Mouse (Mus musculus): Measurements from ENCODE around the gene Fbxw8. TPM values are rescaled to one million over a fixed set of nuclear protein-coding genes. Genes with fewer than 3 reads are reported as not detected.

The Fbxw8 gene
- polyA plus RNA-seq, 1 experiment from 2014 or later: 10.8 TPM

DNA sequence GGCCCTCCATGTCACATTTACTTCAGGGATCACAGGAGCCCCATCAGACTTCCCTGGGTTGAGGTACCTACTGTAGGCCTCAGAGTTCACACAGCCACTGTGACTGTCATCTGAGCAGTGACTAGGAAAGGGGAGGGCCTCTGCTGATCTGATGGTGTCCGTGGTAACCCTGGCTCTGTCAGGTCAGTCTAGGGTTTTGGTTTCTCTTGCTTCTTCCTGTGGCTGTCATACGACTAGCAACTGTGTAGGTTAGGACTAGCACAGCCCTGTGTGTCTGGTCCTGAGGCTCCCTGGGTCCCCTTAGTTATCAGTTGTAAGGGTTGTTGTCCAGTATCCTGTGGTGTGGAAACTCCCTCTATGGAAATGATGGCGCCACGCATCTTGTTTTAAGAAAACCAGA is 104.5 kb downstream of the Fbxw8 start:
- H3K9me3 ChIP-seq (ENCODE audit: control insufficient read depth): no peaks in the 10 kb centered on the region
- H3K4me2 ChIP-seq (replicated peaks; ENCODE audit: low read depth): no peak overlapping the region
- no peaks in the 10 kb centered on the region for H3K4me1 ChIP-seq (replicated peaks; ENCODE audit: control insufficient read depth, insufficient read depth, low read length)
- no peak for TF ChIP-seq CTCF (IDR thresholded peaks at IDR 0.05; ENCODE audit: low read depth)
- no peak overlapping the region for H3K27ac ChIP-seq (ENCODE audit: low read depth, low read length)
- H3K36me3 ChIP-seq (ENCODE audit: control insufficient read depth, insufficient read depth): no peaks in the 10 kb centered on the region
- H3K27me3 ChIP-seq (replicated peaks; ENCODE audit: control insufficient read depth, insufficient read depth, low read length): no peaks in the 10 kb centered on the region
- 73% methylated on average over 4 of the region's 4 CpGs for WGBS
- no peak for ATAC-seq
- no peak overlapping the region for H3K9ac ChIP-seq (ENCODE audit: low read depth, low read length)
- no peak overlapping the region for H3K4me3 ChIP-seq (ENCODE audit: low read depth, low read length)

GRCm38 (mm10) chr5:118048928-118049327 is 106.3 kb downstream of the Fbxw8 start:
- no peak overlapping the region for H3K27ac ChIP-seq (ENCODE audit: low read depth, low read length)
- TF ChIP-seq CTCF (IDR thresholded peaks at IDR 0.05; ENCODE audit: low read depth): no peak
- H3K9ac ChIP-seq (ENCODE audit: low read depth, low read length): no peak overlapping the region
- H3K9me3 ChIP-seq (ENCODE audit: control insufficient read depth): no peaks in the 10 kb centered on the region
- H3K4me2 ChIP-seq (replicated peaks; ENCODE audit: low read depth): no peak overlapping the region
- H3K36me3 ChIP-seq (ENCODE audit: control insufficient read depth, insufficient read depth): no peaks in the 10 kb centered on the region
- ATAC-seq: no peak
- no peak overlapping the region for H3K4me3 ChIP-seq (ENCODE audit: low read depth, low read length)
- no peaks in the 10 kb centered on the region for H3K27me3 ChIP-seq (replicated peaks; ENCODE audit: control insufficient read depth, insufficient read depth, low read length)
- WGBS: 79% methylated on average over 5 of the region's 5 CpGs
- no peaks in the 10 kb centered on the region for H3K4me1 ChIP-seq (replicated peaks; ENCODE audit: control insufficient read depth, insufficient read depth, low read length)

- TF ChIP-seq CTCF (IDR thresholded peaks at IDR 0.05; ENCODE audit: low read depth): no peak
- H3K9me3 ChIP-seq (ENCODE audit: control insufficient read depth): no peaks in the 10 kb centered on the region
- H3K27ac ChIP-seq (ENCODE audit: low read depth, low read length): no peak overlapping the region
- ATAC-seq: no peak
- no peak overlapping the region for H3K9ac ChIP-seq (ENCODE audit: low read depth, low read length)
- H3K4me3 ChIP-seq (ENCODE audit: low read depth, low read length): no peak overlapping the region
- 82% methylated on average over 4 of the region's 4 CpGs for WGBS
- no peaks in the 10 kb centered on the region for H3K36me3 ChIP-seq (ENCODE audit: control insufficient read depth, insufficient read depth)
- H3K27me3 ChIP-seq (replicated peaks; ENCODE audit: control insufficient read depth, insufficient read depth, low read length): no peaks in the 10 kb centered on the region
- no peak overlapping the region for H3K4me2 ChIP-seq (replicated peaks; ENCODE audit: low read depth)
- H3K4me1 ChIP-seq (replicated peaks; ENCODE audit: control insufficient read depth, insufficient read depth, low read length): no peaks in the 10 kb centered on the region
These were observed 106.9 kb downstream of the Fbxw8 start for GRCm38 (mm10) chr5:118048412-118048811.

GRCm38 (mm10) chr5:118047091-118047757 is 108.0 kb downstream of the Fbxw8 start:
- no peaks in the 10 kb centered on the region for H3K9me3 ChIP-seq (ENCODE audit: control insufficient read depth)
- no peak for ATAC-seq
- H3K4me3 ChIP-seq (ENCODE audit: low read depth, low read length): no peak overlapping the region
- no peaks in the 10 kb centered on the region for H3K4me1 ChIP-seq (replicated peaks; ENCODE audit: control insufficient read depth, insufficient read depth, low read length)
- H3K27ac ChIP-seq (ENCODE audit: low read depth, low read length): no peak overlapping the region
- H3K36me3 ChIP-seq (ENCODE audit: control insufficient read depth, insufficient read depth): no peaks in the 10 kb centered on the region
- H3K9ac ChIP-seq (ENCODE audit: low read depth, low read length): no peak overlapping the region
- no peak overlapping the region for H3K4me2 ChIP-seq (replicated peaks; ENCODE audit: low read depth)
- no peaks in the 10 kb centered on the region for H3K27me3 ChIP-seq (replicated peaks; ENCODE audit: control insufficient read depth, insufficient read depth, low read length)
- no peak for TF ChIP-seq CTCF (IDR thresholded peaks at IDR 0.05; ENCODE audit: low read depth)
- WGBS: 87% methylated on average over 14 of the region's 14 CpGs

- Histone ChIP-seq H3K9me3 (ENCODE audit: control insufficient read depth) (no peaks in the 10 kb centered on the region), H3K4me3 (ENCODE audit: low read depth, low read length) (no peak overlapping the region), H3K36me3 (ENCODE audit: control insufficient read depth, insufficient read depth) (no peaks in the 10 kb centered on the region), H3K27me3 (replicated peaks; ENCODE audit: control insufficient read depth, insufficient read depth, low read length) (no peaks in the 10 kb centered on the region), H3K27ac (ENCODE audit: low read depth, low read length) (no peak overlapping the region), H3K4me2 (replicated peaks; ENCODE audit: low read depth) (no peak overlapping the region), H3K9ac (ENCODE audit: low read depth, low read length) (no peak overlapping the region), H3K4me1 (replicated peaks; ENCODE audit: control insufficient read depth, insufficient read depth, low read length) (no peaks in the 10 kb centered on the region)
- no peak for TF ChIP-seq CTCF (IDR thresholded peaks at IDR 0.05; ENCODE audit: low read depth)
- 82% methylated on average over 9 of the region's 9 CpGs for WGBS
- no peak for ATAC-seq
These were observed 109.9 kb downstream of the Fbxw8 start for GRCm38 (mm10) chr5:118045385-118045784.

DNA sequence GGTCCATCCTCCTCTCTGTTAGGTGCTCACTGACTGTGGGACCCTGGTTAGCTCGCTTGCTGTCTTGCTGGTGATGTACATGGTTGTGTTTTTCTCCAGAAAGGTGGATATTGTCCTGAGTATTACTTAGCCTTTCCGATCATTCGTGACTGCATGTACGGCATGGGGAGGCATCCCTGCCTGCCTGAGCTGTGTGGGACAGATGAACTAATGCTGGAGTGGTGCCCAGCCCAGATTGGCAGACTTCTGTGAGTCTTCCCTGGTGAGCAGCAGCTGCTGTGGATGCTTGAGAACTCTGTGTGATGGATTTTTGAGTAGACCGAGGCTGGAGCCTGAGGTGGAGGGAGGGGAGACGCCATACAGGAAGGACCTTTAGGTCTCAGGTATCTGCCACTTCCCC is 110.4 kb downstream of the Fbxw8 start:
- Histone ChIP-seq H3K27ac (ENCODE audit: low read depth, low read length) (no peak overlapping the region), H3K36me3 (ENCODE audit: control insufficient read depth, insufficient read depth) (no peaks in the 10 kb centered on the region), H3K4me3 (ENCODE audit: low read depth, low read length) (no peak overlapping the region), H3K9me3 (ENCODE audit: control insufficient read depth) (no peaks in the 10 kb centered on the region), H3K4me2 (replicated peaks; ENCODE audit: low read depth) (no peak overlapping the region), H3K9ac (ENCODE audit: low read depth, low read length) (no peak overlapping the region), H3K27me3 (replicated peaks; ENCODE audit: control insufficient read depth, insufficient read depth, low read length) (no peaks in the 10 kb centered on the region), H3K4me1 (replicated peaks; ENCODE audit: control insufficient read depth, insufficient read depth, low read length) (no peaks in the 10 kb centered on the region)
- TF ChIP-seq CTCF (IDR thresholded peaks at IDR 0.05; ENCODE audit: low read depth): no peak
- WGBS: 84% methylated on average over 6 of the region's 6 CpGs
- no peak for ATAC-seq

DNA sequence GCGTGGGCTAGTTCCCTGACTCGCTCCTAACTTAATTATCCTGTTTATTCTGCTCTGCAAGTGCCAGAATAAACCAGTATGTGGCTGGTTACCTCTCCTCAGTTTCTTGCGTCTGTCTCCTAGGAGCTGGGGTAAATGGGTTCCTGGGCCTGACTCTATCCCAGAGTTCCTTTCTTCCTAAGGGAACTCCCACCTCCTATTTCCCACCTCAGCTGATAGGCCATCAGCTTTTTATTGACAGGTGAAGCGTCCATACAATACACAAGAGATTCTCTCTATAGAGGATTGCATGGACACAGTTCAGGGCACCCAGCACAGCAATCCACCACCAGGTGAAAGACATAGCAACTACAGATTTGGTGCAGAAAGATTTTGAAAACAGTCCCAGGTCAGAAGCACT is 111.5 kb downstream of the Fbxw8 start:
- Histone ChIP-seq H3K36me3 (ENCODE audit: control insufficient read depth, insufficient read depth) (no peaks in the 10 kb centered on the region), H3K27ac (ENCODE audit: low read depth, low read length) (no peak overlapping the region), H3K27me3 (replicated peaks; ENCODE audit: control insufficient read depth, insufficient read depth, low read length) (no peaks in the 10 kb centered on the region), H3K4me3 (ENCODE audit: low read depth, low read length) (no peak overlapping the region), H3K9me3 (ENCODE audit: control insufficient read depth) (no peaks in the 10 kb centered on the region), H3K4me1 (replicated peaks; ENCODE audit: control insufficient read depth, insufficient read depth, low read length) (no peaks in the 10 kb centered on the region), H3K9ac (ENCODE audit: low read depth, low read length) (no peak overlapping the region), H3K4me2 (replicated peaks; ENCODE audit: low read depth) (no peak overlapping the region)
- no peak for ATAC-seq
- TF ChIP-seq CTCF (IDR thresholded peaks at IDR 0.05; ENCODE audit: low read depth): no peak
- 80% methylated on average over 4 of the region's 4 CpGs for WGBS

All from intestine, postnatal 0 days (tissue).